8 mouse cellular contexts compared by ENCODE assay signal in the genomic region with DNA sequence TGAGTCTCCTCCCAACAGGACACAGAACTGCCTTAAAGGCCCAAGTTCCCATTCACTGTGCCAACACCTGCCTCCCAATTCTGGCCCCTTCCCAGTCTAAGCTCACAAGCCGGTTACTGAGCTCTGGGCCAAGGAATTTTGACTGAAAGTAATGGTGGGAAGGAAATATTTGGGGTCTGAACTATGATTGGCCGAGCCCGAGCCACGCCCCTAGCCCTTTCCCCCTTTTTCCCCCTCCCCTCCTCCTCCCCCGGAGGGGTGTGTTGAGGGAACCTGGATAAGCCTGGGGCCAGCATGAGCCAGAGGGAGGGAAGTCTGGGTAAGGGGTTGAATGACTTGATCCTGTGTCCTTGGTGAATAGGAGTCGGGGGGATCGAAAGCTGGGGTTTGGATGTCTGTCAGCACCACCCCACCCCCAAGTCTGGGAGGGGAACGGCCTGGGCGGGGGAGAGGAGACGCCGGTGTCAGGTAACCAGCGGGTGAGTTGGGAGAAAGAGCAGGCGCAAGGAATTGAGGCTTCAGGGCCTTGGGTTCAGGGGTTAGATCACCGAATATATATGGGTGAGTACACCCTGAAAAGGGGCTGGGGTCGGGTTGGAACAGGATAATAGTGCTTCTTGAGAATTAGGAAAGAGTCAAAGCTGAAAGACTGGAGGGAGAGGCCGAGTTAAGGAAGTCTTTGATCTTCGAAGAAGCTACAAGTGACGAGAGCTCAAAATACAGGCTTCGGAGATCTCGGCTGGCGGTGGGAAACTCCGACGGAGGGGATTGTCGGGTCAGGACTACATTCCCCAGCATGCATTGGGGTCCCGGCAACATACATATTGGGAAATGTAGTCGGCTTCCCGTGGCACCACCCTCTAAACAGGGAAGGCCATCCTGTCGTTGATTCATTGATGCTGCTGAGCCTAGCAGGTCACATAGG. TPM values are rescaled to one million over a fixed set of nuclear protein-coding genes. Genes with fewer than 3 reads are reported as not detected.
A peak's percentile ranks its signal among the peaks of the same experiment; 100 is the strongest.
DNase-seq lines count a peak whose midpoint lies in the region; ATAC-seq lines count a peak whose summit lies in the region.

A gene (plus strand): TSS at position 276 of the 925 bp plus-strand sequence.

- H3K36me3 ChIP-seq in intestine, embryonic 14.5 days (ENCODE audit: control insufficient read depth, insufficient read depth, low read length): 0 out of 2 replicates have a peak, but pooled peaks cover 7% of the 10 kb centered on the region

- no peaks in the 10 kb centered on the region for H3K9me3 ChIP-seq in intestine, embryonic 14.5 days (ENCODE audit: control insufficient read depth, low read length)

- H3K4me2 ChIP-seq in intestine, embryonic 14.5 days (ENCODE audit: low read length): peak within 1 kb of the TSS; percentile 74

- ATAC-seq in intestine, embryonic 14.5 days (replicated peaks; ENCODE audit: low FRiP score, low TSS enrichment, low read depth): peak; percentile 29
- ATAC-seq in inflammation-experienced regulatory T-cells, adult 6 months: no peak

- peaks cover 21% of the 10 kb centered on the region for H3K4me1 ChIP-seq in intestine, embryonic 14.5 days (replicated peaks; ENCODE audit: control insufficient read depth, insufficient read depth, low read length)

- DNase-seq in adrenal gland, adult 18-20 months (ENCODE audit: low spot score in 2 of 2): peak; percentile 52 to 70
- peak; percentile 94 for DNase-seq in embryo, embryonic 10 days (ENCODE audit: low spot score)
- DNase-seq in gastrocnemius, postnatal 25 days: peak; percentile 70
- peak; percentile 89 for DNase-seq in intestine, embryonic 14.5 days (ENCODE audit: low spot score)
- DNase-seq in left cerebral cortex, postnatal 25 days (ENCODE audit: low spot score in 2 of 2): peak; percentile 67 to 84
- DNase-seq in mesoderm, embryonic 11.5 days (ENCODE audit: low read depth, low spot score): peak; percentile 84
- peak; percentile 63 for DNase-seq in right cerebral cortex, postnatal 25 days

- H3K9ac ChIP-seq in intestine, embryonic 14.5 days (ENCODE audit: low read length): peak within 1 kb of the TSS; percentile 42

- WGBS in intestine, embryonic 14.5 days: 2% methylated on average over 28 of the region's 28 CpGs

- intact Hi-C loops in left cerebral cortex, postnatal 25 days (cut with DNase I): no loop called here

- H3K27ac ChIP-seq in intestine, embryonic 14.5 days (ENCODE audit: low read depth): peak within 1 kb of the TSS; percentile 96

- peak within 1 kb of the TSS; percentile 44 for H3K4me3 ChIP-seq in intestine, embryonic 14.5 days (ENCODE audit: low read depth, low read length)

- no peaks in the 10 kb centered on the region for H3K27me3 ChIP-seq in intestine, embryonic 14.5 days (replicated peaks; ENCODE audit: control insufficient read depth, insufficient read depth, low read length)

RNA-seq across cellular contexts. Expression of the gene that starts here (rescaled TPM):
- total RNA-seq in adrenal gland, adult 18-20 months (2021): 1 to 10 TPM; 3.3 to 4.8 TPM
- total RNA-seq in gastrocnemius, postnatal 25 days (2021): 10 to 100 TPM; 13.8 to 15.1 TPM
- 13.6 and 14.0 TPM in 2 replicates for polyA plus RNA-seq in intestine, embryonic 14.5 days (2014; fragmentation: Nextera tagmentation; extraction: Ambion mirVana)
- 1 to 10 TPM; 2.6 to 3.4 TPM for total RNA-seq in left cerebral cortex, postnatal 25 days (2021)
- not detected for polyA plus RNA-seq in inflammation-experienced regulatory T-cells, adult 6 months (2017; shearing (Covaris generic))

Comparison
In these comparisons a context has a peak if more than half of its experiments do, and no peak if none do; other contexts are left out.
1. RNA of the gene that starts here (polyA plus RNA-seq): 13.6 to 14.0 TPM in intestine, embryonic 14.5 days; not detected in inflammation-experienced regulatory T-cells, adult 6 months; every median in the first group is over 10 times any median in the second.
2. Peak in every context shown above with its lines, with median percentiles within 50 percentile points of each other: DNase-seq.